In genomic region chr16:43694104-43694503, GRCm38 (mm10) we compare ENCODE assay signal across 19 mouse cellular contexts. TPM values are rescaled to one million over a fixed set of nuclear protein-coding genes. Genes with fewer than 3 reads are reported as not detected.
"Had no signal": no experiment of that assay in that cellular context is flagged by ENCODE, and none has a peak within 500 bp of the region (broad histone marks: within the 10 kb centered on the region; RNA-seq: fewer than 3 reads in every experiment).

No protein-coding gene starts in this region.

- ATAC-seq: lung, postnatal 0 days; midbrain, embryonic 13.5 days had no signal

- H3K9me3 ChIP-seq: limb, embryonic 10.5 days; liver, embryonic 15.5 days; megakaryocyte, embryonic 14.5 days; midbrain, embryonic 13.5 days; neural tube, embryonic 12.5 days had no signal

- H3K27me3 ChIP-seq: liver, embryonic 15.5 days; midbrain, embryonic 13.5 days; neural tube, embryonic 12.5 days had no signal

- H3K4me1 ChIP-seq: limb, embryonic 10.5 days; liver, embryonic 15.5 days; midbrain, embryonic 13.5 days; neural tube, embryonic 12.5 days had no signal

- H3K27ac ChIP-seq: left cerebral cortex, adult 2 months; limb, embryonic 10.5 days; liver, embryonic 15.5 days; midbrain, embryonic 13.5 days; neural tube, embryonic 12.5 days; stomach, postnatal 0 days had no signal

- H3K9ac ChIP-seq: liver, embryonic 15.5 days; midbrain, embryonic 13.5 days; neural tube, embryonic 12.5 days had no signal

- DNase-seq: kidney, postnatal 14 days; lung, adult 2 months; lung, postnatal 36 days had no signal

- H3K4me3 ChIP-seq: left cerebral cortex, adult 2 months; limb, embryonic 10.5 days; liver, embryonic 15.5 days; megakaryocyte, embryonic 14.5 days; midbrain, embryonic 13.5 days; neural tube, embryonic 12.5 days had no signal

- H3K36me3 ChIP-seq: limb, embryonic 10.5 days; liver, embryonic 15.5 days; midbrain, embryonic 13.5 days; neural tube, embryonic 12.5 days had no signal

- H3K4me2 ChIP-seq: liver, embryonic 11.5 days; liver, embryonic 15.5 days; midbrain, embryonic 13.5 days; neural tube, embryonic 12.5 days had no signal

RNA-seq across cellular contexts. Expression of gene Tigit, which starts 30.2 kb away (rescaled TPM):
- total RNA-seq: layer of hippocampus, adult 8-10 months; layer of hippocampus, postnatal 14 days; left cerebral cortex, adult 2 months; left cerebral cortex, postnatal 14 days; midbrain, postnatal 0 days; neutrophil, adult 5-6 weeks had no signal
- polyA plus RNA-seq: kidney, embryonic 14.5 days; limb, embryonic 10.5 days; limb, embryonic 14.5 days; liver, embryonic 11.5 days; liver, embryonic 15.5 days; lung, postnatal 0 days; midbrain, embryonic 13.5 days; neural tube, embryonic 12.5 days; stomach, postnatal 0 days had no signal

RNA-seq across cellular contexts. Expression of gene Drd3, which starts 59.7 kb away (rescaled TPM):
- total RNA-seq: midbrain, postnatal 0 days; neutrophil, adult 5-6 weeks had no signal
- polyA plus RNA-seq: limb, embryonic 10.5 days; limb, embryonic 14.5 days; liver, embryonic 11.5 days; liver, embryonic 15.5 days; lung, adult 2 months; lung, postnatal 0 days; midbrain, embryonic 13.5 days; midbrain, postnatal 0 days; neural tube, embryonic 12.5 days had no signal
